Mouse (Mus musculus): ENCODE measurements around the gene Eva1c. TPM values are rescaled to one million over a fixed set of nuclear protein-coding genes. Genes with fewer than 3 reads are reported as not detected.

Eva1c gene
- total and polyA plus RNA-seq, 3 experiments: not detected

- Histone ChIP-seq H3K36me3 (replicated peaks in 1 of 2; ENCODE audit: control insufficient read depth in 1 of 2, insufficient read depth in 1 of 2, low read length in 1 of 2) (no peaks in the 10 kb centered on the region), H3K79me2 (replicated peaks; ENCODE audit: control insufficient read depth, extremely low read depth, insufficient read depth, poor library complexity, severe bottlenecking) (no peaks in the 10 kb centered on the region), H3K9ac (ENCODE audit: insufficient read depth, low read depth) (no peak overlapping the region), H3K4me3 (replicated peaks in 1 of 3; ENCODE audit: low read depth in 2 of 3, low read length in 2 of 3, poor library complexity in 1 of 3) (no peak overlapping the region), H3K4me2 (ENCODE audit: insufficient read depth, low read depth, poor library complexity, severe bottlenecking) (peak overlapping the region; percentile 52), H3K27ac (ENCODE audit: insufficient read depth, low read depth) (no peak overlapping the region), H3K27me3 (replicated peaks) (peaks cover 62% of the 10 kb centered on the region), H3K4me1 (ENCODE audit: control insufficient read depth in 1 of 2, insufficient read depth in 2 of 2) (peaks cover 4 to 12% of the 10 kb centered on the region in 2 experiments), H3K9me3 (replicated peaks; ENCODE audit: low read length) (peaks cover 21% of the 10 kb centered on the region)
- TF ChIP-seq ETS1 (conservative IDR thresholded peaks at IDR 0.05; ENCODE audit: low read depth, low read length) (peak; percentile 77), CHD1 (IDR thresholded peaks at IDR 0.05; ENCODE audit: low read depth, low read length) (no peak), SIN3A (IDR thresholded peaks at IDR 0.05; ENCODE audit: low read length) (no peak), MYC (IDR thresholded peaks at IDR 0.05; ENCODE audit: low read depth, low read length) (0 out of 2 replicates have a peak, but pooled peaks have one; percentile 68), TCF12 (IDR thresholded peaks at IDR 0.05; ENCODE audit: low read depth, low read length) (no peak), MAX (IDR thresholded peaks at IDR 0.05; ENCODE audit: low read length) (peak; percentile 82), BHLHE40 (IDR thresholded peaks at IDR 0.05; ENCODE audit: low read depth, low read length) (peak; percentile 86), MXI1 (IDR thresholded peaks at IDR 0.05; ENCODE audit: low read depth, low read length) (no peak; the same call in 1 of the 2 replicates)
- DNase-seq (ENCODE audit: extremely low read depth): peak; percentile 66
- dilution Hi-C loops (cut with MboI; ENCODE audit: extremely low pct_ligation_motif_present, extremely low pct_unique_long_range_greater_than_20kb, low sequenced_read_pairs): no loop called here
- in situ Hi-C loops (cut with MboI; ENCODE audit: low pct_ligation_motif_present, low pct_unique_long_range_greater_than_20kb, low sequenced_read_pairs): no loop called here
Observed at GRCm38 (mm10) chr16:90891601-90892000, 65.1 kb downstream of the Eva1c start.

GRCm38 (mm10) chr16:90892081-90892480, 65.6 kb downstream of the Eva1c start:
- Histone ChIP-seq H3K27ac (ENCODE audit: insufficient read depth, low read depth) (no peak overlapping the region), H3K4me1 (ENCODE audit: control insufficient read depth in 1 of 2, insufficient read depth in 2 of 2) (peaks cover 4 to 12% of the 10 kb centered on the region in 2 experiments), H3K4me2 (ENCODE audit: insufficient read depth, low read depth, poor library complexity, severe bottlenecking) (peak overlapping the region; percentile 52), H3K79me2 (replicated peaks; ENCODE audit: control insufficient read depth, extremely low read depth, insufficient read depth, poor library complexity, severe bottlenecking) (no peaks in the 10 kb centered on the region), H3K4me3 (replicated peaks in 1 of 3; ENCODE audit: low read depth in 2 of 3, low read length in 2 of 3, poor library complexity in 1 of 3) (no peak overlapping the region), H3K9me3 (replicated peaks; ENCODE audit: low read length) (peaks cover 16% of the 10 kb centered on the region), H3K9ac (ENCODE audit: insufficient read depth, low read depth) (no peak overlapping the region), H3K27me3 (replicated peaks) (peaks cover 64% of the 10 kb centered on the region), H3K36me3 (replicated peaks in 1 of 2; ENCODE audit: control insufficient read depth in 1 of 2, insufficient read depth in 1 of 2, low read length in 1 of 2) (no peaks in the 10 kb centered on the region)
- DNase-seq (ENCODE audit: extremely low read depth): peak; percentile 36
- in situ Hi-C loops (cut with MboI; ENCODE audit: low pct_ligation_motif_present, low pct_unique_long_range_greater_than_20kb, low sequenced_read_pairs): no loop called here
- dilution Hi-C loops (cut with MboI; ENCODE audit: extremely low pct_ligation_motif_present, extremely low pct_unique_long_range_greater_than_20kb, low sequenced_read_pairs): no loop called here
- TF ChIP-seq NELFE (IDR thresholded peaks at IDR 0.05; ENCODE audit: low read depth, low read length): 0 out of 2 replicates have a peak, but pooled peaks have one; percentile 15
- no peak for TF ChIP-seq CHD1 (IDR thresholded peaks at IDR 0.05; ENCODE audit: low read depth, low read length)

GRCm38 (mm10) chr16:90893019-90893418, 66.5 kb downstream of the Eva1c start:
- Histone ChIP-seq H3K27ac (ENCODE audit: insufficient read depth, low read depth) (no peak overlapping the region), H3K4me1 (ENCODE audit: control insufficient read depth in 1 of 2, insufficient read depth in 2 of 2) (peaks cover 4 to 12% of the 10 kb centered on the region in 2 experiments), H3K4me2 (ENCODE audit: insufficient read depth, low read depth, poor library complexity, severe bottlenecking) (no peak overlapping the region; the same call in 1 of the 2 replicates), H3K27me3 (replicated peaks) (peaks cover 71% of the 10 kb centered on the region), H3K4me3 (replicated peaks in 1 of 3; ENCODE audit: low read depth in 2 of 3, low read length in 2 of 3, poor library complexity in 1 of 3) (no peak overlapping the region), H3K36me3 (replicated peaks in 1 of 2; ENCODE audit: control insufficient read depth in 1 of 2, insufficient read depth in 1 of 2, low read length in 1 of 2) (no peaks in the 10 kb centered on the region), H3K9ac (ENCODE audit: insufficient read depth, low read depth) (no peak overlapping the region), H3K9me3 (replicated peaks; ENCODE audit: low read length) (peaks cover 9% of the 10 kb centered on the region), H3K79me2 (replicated peaks; ENCODE audit: control insufficient read depth, extremely low read depth, insufficient read depth, poor library complexity, severe bottlenecking) (no peaks in the 10 kb centered on the region)
- in situ Hi-C loops (cut with MboI; ENCODE audit: low pct_ligation_motif_present, low pct_unique_long_range_greater_than_20kb, low sequenced_read_pairs): no loop called here
- no peak for DNase-seq (ENCODE audit: extremely low read depth)
- TF ChIP-seq POLR2A (IDR thresholded peaks at IDR 0.05; ENCODE audit: low read depth, low read length) (no peak), CTCF (conservative IDR thresholded peaks at IDR 0.05 in 1 of 2, IDR thresholded peaks at IDR 0.05 in 1 of 2; ENCODE audit: low read depth in 2 of 2, low read length in 2 of 2) (no peak), ZMIZ1 (IDR thresholded peaks at IDR 0.05; ENCODE audit: low read depth, low read length) (no peak), MAFK (IDR thresholded peaks at IDR 0.05; ENCODE audit: insufficient replicate concordance, low read length) (no peak)
- dilution Hi-C loops (cut with MboI; ENCODE audit: extremely low pct_ligation_motif_present, extremely low pct_unique_long_range_greater_than_20kb, low sequenced_read_pairs): no loop called here
